Mouse (Mus musculus) adrenal gland, adult 2 months (tissue): ENCODE results near the gene Il9. TPM values are rescaled to one million over a fixed set of nuclear protein-coding genes. Genes with fewer than 3 reads are reported as not detected.

Experiments used
- polyA plus RNA-seq: library from polyadenylated mRNA; depleted of rRNA; stranded (reverse); fragments of >200 nt; gene quantifications from 2 replicates; pipeline ENCODE4 v1.2.3, GENCODE M21; 2012; rRNA removed
- total RNA-seq, 2 experiments: library from RNA; stranded (reverse); gene quantifications; 2 replicates each; pipeline ENCODE4 v1.2.3; 2021

The Il9 gene
- total and polyA plus RNA-seq, 3 experiments = not detected

Other genes with a start within 250 kb of the Il9 start
- not detected for gene Neurog1, start 230.1 kb downstream of the Il9 start, total RNA-seq
- not detected in 2 replicates for gene Neurog1, start 230.1 kb downstream of the Il9 start, polyA plus RNA-seq
- gene Cxcl14, start 185.7 kb downstream of the Il9 start, total RNA-seq = 10 to 100 TPM; 49.3 to 65.0 TPM
- 55.9 and 59.6 TPM in 2 replicates for gene Cxcl14, start 185.7 kb downstream of the Il9 start, polyA plus RNA-seq
- not detected for gene Gm3045, start 55.7 kb downstream of the Il9 start, total RNA-seq
- not detected in 2 replicates for gene Gm3045, start 55.7 kb downstream of the Il9 start, polyA plus RNA-seq
- gene Slc25a48, start 43.9 kb downstream of the Il9 start, total RNA-seq = 1 to 10 TPM; 2.1 to 2.9 TPM
- gene Slc25a48, start 43.9 kb downstream of the Il9 start, polyA plus RNA-seq = 0.91 TPM in 2 replicates
- gene Fbxl21, start 40.2 kb upstream of the Il9 start, total RNA-seq = 1 to 10 TPM; 4.0 to 6.5 TPM
- 1.5 and 2.9 TPM in 2 replicates for gene Fbxl21, start 40.2 kb upstream of the Il9 start, polyA plus RNA-seq
- gene Lect2, start 66.3 kb upstream of the Il9 start, total RNA-seq = under 1 TPM in 1 of 2 experiments, not detected in 1; 0.49 TPM
- gene Lect2, start 66.3 kb upstream of the Il9 start, polyA plus RNA-seq = not detected in 2 replicates
- 10 to 100 TPM; 30.7 to 69.6 TPM for gene Tgfbi, start 127.3 kb upstream of the Il9 start, total RNA-seq
- gene Tgfbi, start 127.3 kb upstream of the Il9 start, polyA plus RNA-seq = 80.5 and 129 TPM in 2 replicates
- 10 to 100 TPM; 48.9 to 49.7 TPM for gene Smad5, start 220.8 kb upstream of the Il9 start, total RNA-seq
- gene Smad5, start 220.8 kb upstream of the Il9 start, polyA plus RNA-seq = 9.7 and 16.7 TPM in 2 replicates